Mouse (Mus musculus): ENCODE data around the gene Igbp1b. TPM values are rescaled to one million over a fixed set of nuclear protein-coding genes. Genes with fewer than 3 reads are reported as not detected.

Gene Igbp1b
- not detected in 2 replicates for polyA plus RNA-seq (2015; fragmentation: Nextera tagmentation; extraction: Ambion mirVana)

GRCm38 (mm10) chr6:138658516-138658915, at the start of gene Igbp1b:
Gene Igbp1b (minus strand): TSS chr6:138658544.
- Histone ChIP-seq H3K4me1 (replicated peaks) (no peaks in the 10 kb centered on the region), H3K9me3 (replicated peaks) (no peaks in the 10 kb centered on the region), H3K27ac (no peak within 1 kb of the TSS), H3K4me3 (no peak within 1 kb of the TSS), H3K9ac (no peak within 1 kb of the TSS), H3K27me3 (no peaks in the 10 kb centered on the region), H3K36me3 (no peaks in the 10 kb centered on the region), H3K4me2 (no peak within 1 kb of the TSS)
- no peak for ATAC-seq (replicated peaks; ENCODE audit: insufficient number of reproducible peaks, insufficient read depth, low FRiP score, low read depth)
- WGBS = 73% methylated on average over 3 of the region's 3 CpGs

GRCm38 (mm10) chr6:138682959-138683358, 24.6 kb upstream of the Igbp1b start:
- no peak for ATAC-seq (replicated peaks; ENCODE audit: insufficient number of reproducible peaks, insufficient read depth, low FRiP score, low read depth)
- no peak overlapping the region for H3K4me3 ChIP-seq
- no peaks in the 10 kb centered on the region for H3K27me3 ChIP-seq

DNA sequence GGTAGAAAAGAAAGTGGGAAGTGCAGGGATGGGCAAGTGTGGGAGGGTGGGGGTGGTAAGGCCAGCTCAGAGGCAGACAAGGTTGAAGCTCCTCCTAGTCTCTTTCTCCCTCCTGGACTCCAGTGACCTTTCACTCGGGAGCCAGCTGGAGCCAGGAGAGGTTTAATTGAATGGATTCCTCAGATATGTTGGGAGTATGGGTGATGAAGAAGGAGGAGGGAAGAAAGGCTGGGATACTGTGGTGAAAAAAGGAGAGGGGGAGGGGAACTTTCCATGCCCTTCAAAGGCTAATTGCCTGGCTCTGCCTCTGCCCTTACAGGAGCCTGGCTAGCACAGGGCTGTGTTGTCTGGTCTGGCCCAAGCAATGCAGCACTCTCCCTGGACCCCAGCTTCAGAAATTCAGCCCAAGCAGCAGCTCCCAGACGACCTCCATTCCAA, 14.4 kb upstream of the Igbp1b start:
- Histone ChIP-seq H3K9me3 (replicated peaks) (no peaks in the 10 kb centered on the region), H3K9ac (no peak overlapping the region), H3K36me3 (no peaks in the 10 kb centered on the region), H3K4me2 (no peak overlapping the region), H3K27ac (no peak overlapping the region), H3K27me3 (no peaks in the 10 kb centered on the region), H3K4me1 (replicated peaks) (no peaks in the 10 kb centered on the region), H3K4me3 (no peak overlapping the region)
- ATAC-seq (replicated peaks; ENCODE audit: insufficient number of reproducible peaks, insufficient read depth, low FRiP score, low read depth) = no peak
- 3% methylated on average over 2 of the region's 2 CpGs for WGBS

More at GRCm38 (mm10) chr6:138682959-138683358, 24.6 kb upstream of the Igbp1b start:
- no peaks in the 10 kb centered on the region for H3K4me1 ChIP-seq (replicated peaks)
- H3K9me3 ChIP-seq (replicated peaks) = no peaks in the 10 kb centered on the region
- H3K9ac ChIP-seq = no peak overlapping the region
- no peaks in the 10 kb centered on the region for H3K36me3 ChIP-seq
- H3K27ac ChIP-seq = no peak overlapping the region
- H3K4me2 ChIP-seq = no peak overlapping the region

DNA sequence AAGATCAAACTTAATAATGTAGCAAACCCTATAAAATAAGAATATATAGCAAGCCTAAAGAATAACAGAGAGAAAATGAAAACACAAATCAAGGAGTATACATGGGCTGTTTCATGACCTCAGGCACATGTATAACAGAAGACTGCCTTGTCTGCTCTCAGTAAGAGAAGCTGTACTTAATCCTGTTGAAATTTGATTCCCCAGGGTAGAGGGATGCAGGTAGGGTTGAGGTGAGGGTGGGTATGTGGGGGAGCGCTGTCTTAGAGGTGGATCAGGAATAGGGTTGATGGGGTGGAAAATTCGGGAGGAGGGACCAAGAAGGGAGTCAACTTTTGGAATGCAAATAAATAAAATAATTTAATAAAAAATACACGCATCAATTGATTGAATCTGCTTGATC, 7.1 kb upstream of the Igbp1b start:
- 61% methylated on average over 3 of the region's 3 CpGs for WGBS
- no peaks in the 10 kb centered on the region for H3K36me3 ChIP-seq
- no peak overlapping the region for H3K27ac ChIP-seq
- no peak overlapping the region for H3K4me3 ChIP-seq
- no peak overlapping the region for H3K4me2 ChIP-seq
- no peaks in the 10 kb centered on the region for H3K27me3 ChIP-seq
- ATAC-seq (replicated peaks; ENCODE audit: insufficient number of reproducible peaks, insufficient read depth, low FRiP score, low read depth) = no peak
- H3K9me3 ChIP-seq (replicated peaks) = no peaks in the 10 kb centered on the region
- H3K4me1 ChIP-seq (replicated peaks) = no peaks in the 10 kb centered on the region
- no peak overlapping the region for H3K9ac ChIP-seq

DNA sequence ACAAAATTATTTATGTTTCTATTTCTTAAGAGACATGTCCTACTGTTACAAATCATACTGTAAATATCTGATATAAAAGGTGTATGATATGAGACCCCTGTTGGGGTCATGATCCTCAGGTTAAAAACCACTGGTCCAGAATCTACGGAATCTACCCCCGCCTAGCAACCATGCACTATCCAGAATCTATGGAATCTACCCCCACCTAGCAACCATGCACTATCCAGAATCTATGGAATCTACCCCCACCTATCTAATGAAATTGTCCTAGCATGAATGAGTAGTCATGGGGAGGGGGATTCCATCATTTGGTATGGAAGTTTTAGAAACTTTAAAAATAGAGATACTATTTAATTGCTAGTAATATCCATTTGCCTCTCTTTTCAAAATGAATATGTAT, 12.7 kb downstream of the Igbp1b start:
- no peak overlapping the region for H3K27ac ChIP-seq
- no peak overlapping the region for H3K4me2 ChIP-seq
- H3K9me3 ChIP-seq (replicated peaks) = no peaks in the 10 kb centered on the region
- H3K9ac ChIP-seq = no peak overlapping the region
- no peaks in the 10 kb centered on the region for H3K27me3 ChIP-seq
- WGBS = 86% methylated on average over 2 of the region's 2 CpGs
- ATAC-seq (replicated peaks; ENCODE audit: insufficient number of reproducible peaks, insufficient read depth, low FRiP score, low read depth) = no peak
- H3K36me3 ChIP-seq = no peaks in the 10 kb centered on the region
- no peaks in the 10 kb centered on the region for H3K4me1 ChIP-seq (replicated peaks)
- no peak overlapping the region for H3K4me3 ChIP-seq

DNA sequence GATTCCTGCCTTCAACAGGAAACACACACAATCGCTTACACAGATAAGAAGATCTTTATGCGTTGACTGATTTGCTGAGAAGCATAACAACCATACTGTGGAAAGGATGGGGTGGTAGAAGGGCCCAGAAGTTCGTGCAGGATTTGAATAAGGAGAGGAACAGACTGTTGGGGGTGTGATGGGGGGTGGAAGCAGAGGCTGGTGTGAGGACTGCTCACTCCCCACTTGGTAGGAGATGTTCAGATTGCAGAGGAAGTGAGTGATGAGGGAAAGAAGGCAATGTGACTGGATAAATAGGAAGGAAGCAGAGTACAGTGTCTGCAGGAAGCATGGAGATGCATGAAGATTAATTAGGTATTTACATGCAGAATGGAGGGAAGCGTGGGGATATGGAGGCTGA, 19.0 kb downstream of the Igbp1b start:
- H3K36me3 ChIP-seq = no peaks in the 10 kb centered on the region
- H3K4me1 ChIP-seq (replicated peaks) = no peaks in the 10 kb centered on the region
- no peaks in the 10 kb centered on the region for H3K9me3 ChIP-seq (replicated peaks)
- H3K27ac ChIP-seq = no peak overlapping the region
- WGBS = 47% methylated on average over 4 of the region's 4 CpGs
- no peak overlapping the region for H3K4me3 ChIP-seq
- no peaks in the 10 kb centered on the region for H3K27me3 ChIP-seq
- no peak overlapping the region for H3K9ac ChIP-seq
- no peak overlapping the region for H3K4me2 ChIP-seq
- no peak for ATAC-seq (replicated peaks; ENCODE audit: insufficient number of reproducible peaks, insufficient read depth, low FRiP score, low read depth)

DNA sequence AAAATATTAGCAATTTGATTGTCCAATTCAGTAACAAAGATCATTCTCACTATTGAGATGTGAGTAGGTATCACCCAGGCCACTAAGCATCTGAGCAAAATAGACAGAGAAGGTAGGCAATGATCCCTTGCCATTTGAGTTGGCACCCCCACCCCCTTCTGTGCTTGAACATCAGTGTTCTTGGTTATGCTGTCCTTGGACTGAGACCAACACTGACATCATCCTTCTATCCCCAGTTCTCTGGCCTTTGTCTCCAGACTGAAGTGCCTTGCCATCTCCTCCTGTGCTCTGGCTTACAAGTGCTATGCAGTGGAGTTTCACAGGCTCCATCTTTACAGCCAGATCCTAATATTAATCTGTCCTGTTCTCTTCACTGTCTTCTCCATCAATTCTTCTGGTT, 37.6 kb downstream of the Igbp1b start:
- no peaks in the 10 kb centered on the region for H3K27me3 ChIP-seq
- H3K4me1 ChIP-seq (replicated peaks) = no peaks in the 10 kb centered on the region
- no peak for ATAC-seq (replicated peaks; ENCODE audit: insufficient number of reproducible peaks, insufficient read depth, low FRiP score, low read depth)
- H3K36me3 ChIP-seq = no peaks in the 10 kb centered on the region
- H3K9me3 ChIP-seq (replicated peaks) = no peaks in the 10 kb centered on the region
- no peak overlapping the region for H3K27ac ChIP-seq
- H3K4me3 ChIP-seq = no peak overlapping the region
- H3K4me2 ChIP-seq = no peak overlapping the region
- no peak overlapping the region for H3K9ac ChIP-seq

DNA sequence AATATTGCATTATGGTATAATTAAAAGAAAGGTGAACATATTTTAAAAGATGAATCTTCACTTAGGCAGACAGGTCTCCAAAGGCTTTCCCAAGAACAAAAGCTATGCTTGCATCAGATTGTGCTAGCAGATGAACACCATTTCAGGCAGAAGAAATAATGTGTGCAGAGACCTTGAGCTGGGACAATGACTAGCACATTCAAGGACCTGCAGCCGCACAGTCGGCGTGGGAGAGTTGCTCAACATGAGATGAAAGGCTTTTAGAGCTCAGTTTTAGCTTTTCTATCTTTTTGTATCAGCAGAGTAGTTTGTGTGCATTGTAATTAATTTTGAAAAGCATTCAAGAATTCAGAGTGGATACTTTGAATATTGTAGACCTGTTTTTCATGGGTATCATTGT, 39.9 kb downstream of the Igbp1b start:
- ATAC-seq (replicated peaks; ENCODE audit: insufficient number of reproducible peaks, insufficient read depth, low FRiP score, low read depth) = no peak
- no peak overlapping the region for H3K4me3 ChIP-seq
- H3K27me3 ChIP-seq = no peaks in the 10 kb centered on the region
- H3K9ac ChIP-seq = no peak overlapping the region
- no peak overlapping the region for H3K27ac ChIP-seq
- no peak overlapping the region for H3K4me2 ChIP-seq
- 91% methylated on average over 3 of the region's 3 CpGs for WGBS
- H3K9me3 ChIP-seq (replicated peaks) = no peaks in the 10 kb centered on the region
- H3K36me3 ChIP-seq = no peaks in the 10 kb centered on the region
- H3K4me1 ChIP-seq (replicated peaks) = no peaks in the 10 kb centered on the region

Other genes with a start within 250 kb of the Igbp1b start
- gene Lmo3, start 76.6 kb downstream of the Igbp1b start, polyA plus RNA-seq (2015; fragmentation: Nextera tagmentation; extraction: Ambion mirVana) = 1.5 and 2.5 TPM in 2 replicates

All from heart, embryonic 15.5 days (tissue).